Mouse (Mus musculus) heart, adult 18-20 months (tissue): ENCODE results near the gene Slc22a12. TPM values are rescaled to one million over a fixed set of nuclear protein-coding genes. Genes with fewer than 3 reads are reported as not detected.
A peak's percentile ranks its signal among the peaks of the same experiment; 100 is the strongest.

Experiments
- DNase-seq, 2 experiments: peaks; one replicate each; pipeline ENCODE4 v3.0.0; 2021 to 2022; ENCODE audit warnings: mixed read lengths in 1 of 2
- total RNA-seq, 2 experiments: library from RNA; stranded (reverse); gene quantifications; 2 replicates each; pipeline ENCODE4 v1.2.3; 2021

Gene Slc22a12
- total RNA-seq, 2 experiments from 2014 or later: 0.22 TPM; not detected in 1

DNA sequence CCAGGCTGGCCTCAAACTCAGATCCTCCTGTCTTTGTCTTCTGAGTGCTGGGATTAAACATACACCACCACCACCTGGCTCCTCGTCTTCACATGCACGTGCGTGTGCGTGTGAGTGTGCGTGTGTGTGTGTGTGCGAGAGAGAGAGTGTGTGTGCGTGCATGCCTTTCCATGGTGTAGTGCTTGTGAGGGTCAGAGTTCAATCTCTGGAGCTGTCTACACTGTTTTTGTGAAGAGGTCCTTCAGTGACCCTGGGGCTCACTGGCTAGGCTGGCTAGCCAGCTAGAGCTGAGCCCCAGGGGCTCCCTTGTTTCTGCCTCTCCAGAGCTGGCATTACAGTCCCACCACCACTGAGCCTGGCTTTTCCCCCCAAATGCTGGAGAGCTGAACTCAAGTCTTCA is 1.3 kb downstream of the Slc22a12 start:
- no peak for DNase-seq

DNA sequence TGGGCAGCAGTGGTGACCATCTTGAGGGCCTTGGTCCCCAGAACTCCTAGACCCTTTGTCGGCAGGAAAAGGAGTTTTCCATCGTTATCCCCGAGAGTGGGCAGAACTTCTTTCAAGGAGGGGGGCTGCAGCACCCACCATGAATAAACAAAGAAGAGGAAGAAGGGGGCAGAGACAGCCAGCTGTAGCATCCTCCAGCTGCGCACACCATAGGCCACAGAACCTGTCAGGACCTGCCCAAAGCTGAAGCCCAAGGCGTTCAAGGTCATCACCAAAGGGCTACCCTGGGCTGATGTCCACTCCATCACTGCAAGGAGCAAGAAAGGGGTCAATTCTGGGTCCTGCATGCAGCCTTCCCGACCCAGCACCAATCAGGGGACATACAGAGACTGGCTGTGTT is 2.6 kb downstream of the Slc22a12 start:
- DNase-seq: no peak

DNA sequence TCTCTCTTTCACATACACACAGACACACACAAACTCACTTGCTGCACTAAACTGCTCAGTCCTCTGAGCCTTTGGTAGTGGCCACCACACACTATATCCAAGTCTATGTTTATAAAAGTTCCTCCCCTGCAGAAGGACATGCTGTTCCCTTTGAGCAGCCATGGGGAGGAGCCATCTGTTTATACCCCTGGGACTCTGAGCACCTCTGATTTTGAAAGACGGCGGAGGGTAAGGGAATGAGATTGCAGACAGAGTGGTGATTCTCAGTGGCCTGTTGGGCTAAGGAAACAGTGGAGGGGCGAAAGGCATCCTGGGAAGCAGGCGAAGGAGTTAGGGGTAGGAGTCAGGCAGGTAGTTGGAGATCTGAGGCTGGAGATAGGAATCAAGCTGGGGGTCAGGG is 3.2 kb downstream of the Slc22a12 start:
- DNase-seq: peak; percentile 10 to 43

DNA sequence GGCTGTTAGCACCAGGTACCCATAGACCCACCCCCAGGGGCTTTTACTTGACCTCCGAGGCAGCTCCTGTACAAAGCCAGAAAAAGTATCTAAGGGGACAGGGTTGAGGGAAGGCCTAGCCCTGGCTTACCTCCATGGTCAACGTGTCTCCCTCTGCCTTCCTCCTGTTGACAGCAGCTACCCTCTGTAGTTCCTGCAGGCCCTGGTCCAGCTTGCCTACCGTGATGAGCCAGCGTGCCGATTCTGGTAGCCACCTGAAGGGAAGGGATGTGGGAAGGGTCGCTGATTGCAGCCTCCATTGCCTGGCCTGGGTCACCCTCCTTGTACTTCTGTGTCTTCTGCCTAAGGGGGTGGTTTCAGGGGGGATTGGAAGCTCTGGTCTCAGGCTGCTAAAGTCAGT is 4.3 kb downstream of the Slc22a12 start:
- no peak for DNase-seq

DNA sequence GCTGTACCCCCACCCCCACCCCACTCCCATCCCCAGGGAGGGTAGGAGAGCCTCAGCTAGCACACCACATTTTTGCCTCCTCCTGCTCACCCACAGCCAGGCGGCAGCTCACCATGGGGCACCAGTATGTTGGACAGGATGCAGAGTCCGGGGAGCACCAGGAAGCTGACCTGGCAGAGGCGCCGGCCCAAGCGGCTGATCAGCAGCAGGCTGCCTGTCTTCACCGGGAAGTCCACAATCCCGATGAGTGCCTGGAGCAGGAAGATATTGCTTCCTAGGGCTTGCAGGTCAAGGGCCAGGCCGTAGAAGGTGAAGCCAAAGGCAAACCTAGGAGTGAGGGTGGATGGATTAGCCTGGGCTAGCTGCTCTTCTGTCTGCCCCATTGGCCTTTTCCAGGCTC is 5.3 kb downstream of the Slc22a12 start:
- no peak for DNase-seq

DNA sequence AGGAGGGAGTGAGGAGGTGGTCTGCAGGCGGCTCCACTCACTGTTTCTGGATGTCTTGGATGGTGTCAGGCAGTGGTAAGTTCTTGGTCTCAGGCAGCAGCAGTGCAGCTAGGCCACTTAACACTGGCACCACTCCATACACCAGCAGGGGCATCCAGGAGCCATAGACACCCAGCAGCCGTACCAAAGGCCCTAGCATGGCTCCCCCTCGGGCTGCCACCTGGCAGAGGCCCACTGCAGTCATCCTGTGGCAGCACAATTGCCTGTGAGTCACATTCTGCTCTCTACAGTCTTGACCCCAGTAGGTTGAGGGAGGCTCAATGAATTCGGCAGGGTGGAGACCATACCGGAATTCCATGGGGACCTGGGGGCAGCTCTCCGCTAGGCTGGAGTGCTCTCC is 6.1 kb downstream of the Slc22a12 start:
- no peak for DNase-seq

DNA sequence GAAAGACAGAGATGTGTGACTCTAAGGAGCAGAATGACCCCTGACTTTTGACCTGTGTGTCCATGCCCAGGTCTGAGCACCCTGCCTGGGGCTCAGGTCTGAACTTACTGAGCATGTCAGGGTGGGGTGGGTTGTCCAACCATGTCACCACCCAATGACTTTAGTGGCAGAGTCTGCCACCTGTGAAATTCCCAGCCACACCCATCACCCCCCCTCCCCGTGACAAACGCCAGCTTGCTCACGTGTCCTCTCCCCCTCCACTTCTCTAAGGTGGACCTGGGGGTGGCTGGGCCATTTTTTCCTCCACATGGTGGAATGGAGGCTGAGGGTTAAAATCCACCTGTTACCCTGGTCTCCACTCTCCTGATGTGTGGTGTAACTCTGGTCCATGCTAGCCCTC is 6.6 kb downstream of the Slc22a12 start:
- DNase-seq: no peak

DNA sequence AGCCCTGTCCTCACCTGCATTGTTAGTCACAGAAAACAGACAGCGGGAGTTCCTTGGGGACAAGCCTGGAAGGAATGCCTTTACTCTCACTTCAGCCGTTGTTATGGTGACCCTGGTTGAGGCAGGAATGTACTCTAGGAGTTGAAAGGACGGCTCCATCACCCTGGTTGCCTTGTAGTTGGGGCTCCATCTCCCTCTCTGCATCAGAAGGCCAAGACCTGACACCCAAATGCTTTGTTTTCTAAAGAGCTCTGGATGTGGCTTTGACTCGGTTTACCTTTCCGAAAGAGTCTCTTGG is 8.8 kb downstream of the Slc22a12 start:
- DNase-seq: no peak

DNA sequence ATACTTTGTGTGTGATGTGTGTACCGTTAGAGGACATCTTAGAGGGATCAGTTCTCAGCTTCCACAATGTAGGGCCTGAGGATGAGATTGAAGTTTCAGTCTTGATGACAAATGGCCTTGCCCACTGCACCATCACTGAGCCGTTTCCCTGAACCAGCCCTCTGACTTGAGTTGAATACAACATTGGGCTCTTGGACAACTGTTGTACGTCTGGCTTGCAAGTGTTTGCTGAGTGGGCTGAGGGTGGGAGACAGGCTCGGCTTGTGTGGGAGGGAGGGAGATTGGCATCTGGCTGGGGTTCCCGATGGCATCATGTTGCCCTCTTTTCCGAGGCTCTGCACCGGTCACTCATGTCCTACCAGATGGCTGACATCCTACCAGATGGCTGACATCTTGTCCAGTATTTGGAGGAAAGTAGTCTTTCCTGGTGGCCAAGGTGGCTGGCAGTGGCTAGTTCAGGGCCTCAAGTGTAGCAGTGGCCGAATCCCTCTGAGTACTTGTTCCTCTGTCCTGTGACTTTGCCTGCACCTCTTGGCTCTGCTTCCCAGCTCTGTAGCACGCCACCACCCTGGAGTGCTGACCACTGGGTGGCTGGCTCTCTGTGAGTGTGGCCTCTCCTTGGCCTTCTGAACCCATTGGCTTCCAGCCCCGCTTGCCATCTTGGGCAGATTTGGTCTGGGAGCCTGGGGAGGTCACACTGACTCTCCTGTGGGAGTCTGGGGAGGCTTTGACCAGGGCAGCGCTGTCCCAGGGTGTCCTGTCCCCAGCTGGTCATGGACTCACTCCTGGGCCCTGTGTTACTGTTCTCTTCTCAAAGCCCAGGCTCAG is 9.3 kb downstream of the Slc22a12 start:
- DNase-seq: peak in 1 of 2 experiments; percentile 10

DNA sequence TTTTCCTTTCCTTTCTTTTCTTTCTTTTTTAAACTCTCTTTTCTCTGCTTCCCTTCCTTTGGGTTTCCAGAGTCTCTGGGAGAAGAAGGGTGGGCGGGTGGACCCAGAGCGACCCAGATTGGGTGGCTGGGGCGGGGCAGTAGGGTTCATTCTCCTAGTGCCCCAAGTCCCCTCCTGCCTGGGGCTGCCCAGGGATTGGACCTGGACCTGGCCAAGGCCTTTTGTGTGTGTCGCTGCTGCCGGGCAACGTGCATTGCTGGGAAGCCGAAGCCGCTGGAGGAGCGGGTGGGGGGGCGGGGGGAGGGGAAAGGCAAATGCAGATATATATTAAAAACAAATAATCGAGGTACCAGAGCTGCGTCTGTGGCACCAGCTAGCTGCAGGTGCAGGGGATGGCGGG is 10.2 kb downstream of the Slc22a12 start:
- peak; percentile 39 to 57 for DNase-seq

DNA sequence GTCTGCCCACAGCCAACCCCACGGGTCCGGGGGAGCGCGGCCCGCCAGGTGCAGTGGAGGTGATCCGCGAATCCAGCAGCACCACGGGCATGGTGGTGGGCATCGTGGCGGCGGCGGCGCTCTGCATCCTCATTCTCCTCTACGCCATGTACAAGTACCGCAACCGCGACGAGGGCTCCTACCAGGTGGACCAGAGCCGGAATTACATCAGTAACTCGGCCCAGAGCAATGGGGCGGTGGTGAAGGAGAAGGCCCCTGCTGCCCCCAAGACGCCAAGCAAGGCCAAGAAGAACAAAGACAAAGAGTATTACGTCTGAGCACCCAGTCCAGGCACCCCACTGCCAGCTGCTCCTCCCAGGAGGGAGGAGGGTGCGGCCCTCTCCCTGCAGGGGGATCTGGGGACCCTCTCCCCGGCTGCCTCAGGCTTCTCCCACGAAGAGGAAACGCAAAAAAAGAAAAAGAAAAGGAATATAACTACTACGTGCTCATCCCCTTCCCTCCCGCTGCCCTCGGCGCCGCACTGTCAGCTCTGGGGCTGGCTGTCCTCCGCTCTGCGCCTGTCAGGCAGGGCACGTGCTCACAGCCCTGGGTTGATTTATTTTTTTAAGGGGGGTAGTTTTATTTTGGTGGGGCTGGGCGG is 10.9 kb downstream of the Slc22a12 start:
- peak; percentile 53 to 66 for DNase-seq

DNA sequence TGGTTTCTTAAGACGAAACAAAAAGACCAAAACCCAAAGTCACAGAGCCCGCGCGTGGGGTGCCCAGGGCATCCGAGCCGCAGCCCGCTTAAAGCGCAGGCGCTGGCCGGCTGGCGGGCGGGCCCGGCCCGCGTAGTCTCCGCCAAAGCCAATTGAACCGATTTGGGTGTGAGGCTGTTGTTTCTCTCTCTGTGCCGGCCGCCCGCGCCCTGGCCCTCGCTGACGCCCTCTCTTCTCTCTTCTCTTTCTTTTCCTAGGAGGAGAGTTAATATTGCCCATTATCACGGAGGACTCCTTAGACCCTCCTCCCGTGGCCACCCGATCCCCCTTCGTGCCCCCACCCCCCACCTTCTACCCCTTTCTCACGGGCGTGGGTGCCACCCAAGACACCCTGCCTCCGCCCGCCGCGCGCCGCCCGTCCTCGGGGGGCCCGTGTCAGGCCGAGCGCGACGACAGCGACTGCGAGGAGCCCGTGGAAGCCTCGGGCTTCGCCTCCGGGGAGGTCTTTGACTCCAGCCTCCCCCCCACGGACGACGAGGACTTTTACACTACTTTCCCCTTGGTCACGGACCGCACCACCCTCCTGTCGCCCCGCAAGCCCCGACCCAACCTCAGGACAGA is 11.7 kb downstream of the Slc22a12 start:
- peak; percentile 59 to 74 for DNase-seq

DNA sequence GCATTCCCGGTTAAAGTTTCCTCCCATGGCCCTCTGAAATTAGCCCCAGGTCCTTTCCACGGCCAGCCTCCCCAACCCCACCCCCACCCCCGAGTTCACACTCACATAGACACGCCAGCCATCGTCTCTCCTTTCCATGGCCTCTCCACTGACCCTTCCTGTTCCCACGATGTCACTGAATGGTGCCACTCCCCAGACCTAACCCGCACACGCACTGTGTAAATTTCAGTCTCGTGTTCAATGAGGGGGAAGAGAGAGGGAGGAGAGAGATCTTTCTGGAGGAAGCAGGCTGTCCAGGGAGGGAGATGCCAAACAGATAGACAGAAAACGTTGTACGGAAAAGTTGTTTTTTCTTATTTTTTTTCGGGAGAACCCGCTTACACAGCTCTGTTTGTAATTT is 12.5 kb downstream of the Slc22a12 start:
- peak in 1 of 2 experiments; percentile 14 for DNase-seq

DNA sequence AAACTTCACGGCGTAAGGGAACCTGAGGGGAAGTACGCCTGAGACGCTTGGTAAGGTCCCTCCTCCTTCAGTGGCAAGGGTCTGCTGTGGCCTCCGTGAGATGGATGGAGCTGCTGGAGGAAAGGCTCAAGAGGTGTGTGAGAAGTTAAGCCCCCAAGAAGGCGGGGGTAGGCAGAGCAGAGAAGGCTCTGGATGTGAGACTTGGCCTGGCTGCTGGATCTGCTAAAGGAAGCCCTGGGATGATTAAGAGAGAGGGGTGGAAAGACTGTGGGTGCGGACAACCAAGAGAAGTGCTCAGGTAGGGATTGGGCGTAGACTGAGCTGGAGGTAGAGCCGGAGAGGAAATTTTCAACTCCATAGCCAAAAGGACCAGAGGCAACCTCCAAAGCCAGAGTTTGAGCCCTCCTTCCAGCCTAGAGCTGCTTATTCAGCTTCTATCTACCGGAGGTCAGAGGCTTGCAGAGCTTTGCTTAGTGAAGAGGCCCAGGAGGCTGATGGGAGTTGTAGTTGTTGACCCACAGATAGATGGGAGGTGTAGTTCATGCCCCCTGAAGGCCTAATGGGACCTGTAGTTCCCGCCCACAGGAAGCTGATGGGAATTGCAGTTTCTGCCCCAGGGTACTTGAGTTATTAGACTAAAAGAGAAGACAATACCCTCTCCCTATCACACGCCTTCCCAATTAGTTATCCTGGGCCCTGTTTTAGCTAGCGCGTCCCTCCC is 13.4 kb downstream of the Slc22a12 start:
- peak; percentile 53 to 66 for DNase-seq

DNA sequence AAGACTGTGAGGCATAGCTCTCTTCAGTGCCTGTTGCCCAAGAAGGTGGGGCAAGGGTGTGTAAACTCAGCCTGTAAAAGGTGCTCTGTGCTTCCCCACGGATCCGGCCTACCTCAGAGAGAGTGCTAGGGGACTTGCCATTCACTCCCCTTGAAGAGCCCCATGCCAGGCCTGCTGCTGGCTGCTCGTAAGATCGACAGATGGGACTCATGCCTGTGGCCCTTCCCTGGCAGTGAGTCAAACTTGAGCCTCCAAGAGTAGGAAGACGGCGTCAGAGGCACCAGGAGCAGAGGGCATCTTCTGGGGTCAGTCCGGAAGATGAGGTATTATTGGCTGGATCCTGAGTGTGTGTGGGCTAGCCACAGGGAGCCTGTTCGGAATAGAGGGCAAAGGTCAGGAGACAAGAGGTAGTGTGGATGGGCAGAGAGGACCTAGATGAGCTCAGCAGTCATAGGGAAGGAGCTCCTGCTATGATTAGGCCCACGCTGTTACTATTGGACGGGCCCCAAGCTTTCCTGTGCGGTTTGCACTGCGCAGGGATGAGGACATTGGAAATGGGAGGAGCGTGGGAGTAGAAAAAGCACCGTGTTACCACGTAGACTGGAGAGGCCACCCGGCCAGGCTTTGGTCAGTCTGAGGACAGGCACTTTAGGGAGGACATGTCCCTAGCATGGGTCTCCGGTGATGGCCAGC is 14.8 kb downstream of the Slc22a12 start:
- DNase-seq: no peak

DNA sequence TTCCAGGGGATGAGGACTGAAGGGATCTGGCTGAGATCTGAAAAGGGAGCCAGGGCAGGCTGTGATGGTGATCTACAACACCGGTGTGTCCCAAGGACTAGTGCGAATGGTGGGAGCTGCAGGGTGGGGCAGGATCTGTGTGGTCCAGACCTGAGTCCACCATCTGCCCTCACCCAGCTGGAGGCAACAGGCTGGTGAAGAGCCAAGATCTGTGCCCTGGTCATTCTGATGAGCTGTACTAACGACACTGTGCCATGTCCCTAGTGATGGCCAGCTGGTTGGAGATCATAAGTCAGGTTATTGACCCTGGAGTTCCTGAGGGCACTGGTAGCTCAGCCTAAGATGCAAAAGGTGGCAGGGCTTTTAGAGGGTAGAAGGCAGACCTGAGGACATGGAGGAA is 15.4 kb downstream of the Slc22a12 start:
- no peak for DNase-seq

DNA sequence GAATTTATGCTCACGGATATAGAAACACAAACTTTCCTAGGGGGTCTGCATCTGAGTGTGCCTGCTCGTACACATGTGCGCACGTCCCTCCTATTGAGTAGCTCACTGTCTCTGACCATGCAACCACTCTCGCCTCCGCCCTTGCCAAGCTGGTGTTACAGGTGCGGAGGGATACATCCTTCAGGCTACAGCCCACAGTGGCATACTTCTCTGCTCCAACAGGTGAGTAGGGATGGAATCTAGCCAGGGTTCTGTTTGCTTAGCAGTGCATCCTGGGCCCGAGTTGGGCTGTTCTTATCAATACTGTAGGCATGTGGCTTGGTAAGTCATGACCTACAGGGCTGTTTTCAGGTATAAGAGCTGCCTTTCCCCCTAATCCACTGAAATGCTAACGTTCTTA is 16.8 kb downstream of the Slc22a12 start:
- DNase-seq: no peak

DNA sequence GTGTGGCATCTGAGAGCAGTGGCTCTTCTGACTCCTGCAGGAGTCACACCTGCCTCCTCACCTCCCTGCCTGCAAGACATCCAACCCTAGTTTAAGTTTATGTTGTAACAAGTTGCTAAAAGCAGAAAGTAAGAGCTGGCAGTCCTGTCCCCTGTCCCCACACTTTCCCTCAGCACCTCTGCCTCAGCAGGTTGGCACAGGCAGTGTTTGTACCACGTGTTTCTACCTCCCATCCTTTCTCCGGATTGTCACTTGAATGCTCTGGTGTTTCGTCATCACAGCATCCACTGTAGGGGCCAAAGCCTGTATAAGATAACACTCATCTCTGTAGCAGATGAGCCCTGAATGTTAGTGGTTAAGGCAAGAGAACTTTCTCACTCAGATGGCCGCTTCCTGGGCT is 17.8 kb downstream of the Slc22a12 start:
- DNase-seq: no peak

DNA sequence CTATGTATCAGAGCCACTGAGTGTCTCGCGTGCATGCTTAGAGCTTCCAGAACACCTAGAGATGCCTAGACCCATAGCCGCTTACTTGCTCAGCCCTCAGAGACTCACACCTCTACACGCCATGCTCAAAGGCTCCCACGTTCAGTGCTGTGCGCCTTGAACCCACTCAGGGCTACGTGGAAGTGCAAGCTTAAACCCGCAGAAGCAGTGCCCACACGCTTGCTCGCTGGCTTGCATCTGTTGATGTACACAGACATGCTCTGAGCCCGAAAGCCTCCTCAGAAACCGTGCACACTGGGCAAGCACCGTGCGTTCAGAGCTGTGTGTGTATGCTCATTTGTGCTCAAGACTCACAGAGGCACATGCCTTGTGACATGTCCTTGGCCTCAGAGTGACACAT is 20.5 kb downstream of the Slc22a12 start:
- DNase-seq: no peak

DNA sequence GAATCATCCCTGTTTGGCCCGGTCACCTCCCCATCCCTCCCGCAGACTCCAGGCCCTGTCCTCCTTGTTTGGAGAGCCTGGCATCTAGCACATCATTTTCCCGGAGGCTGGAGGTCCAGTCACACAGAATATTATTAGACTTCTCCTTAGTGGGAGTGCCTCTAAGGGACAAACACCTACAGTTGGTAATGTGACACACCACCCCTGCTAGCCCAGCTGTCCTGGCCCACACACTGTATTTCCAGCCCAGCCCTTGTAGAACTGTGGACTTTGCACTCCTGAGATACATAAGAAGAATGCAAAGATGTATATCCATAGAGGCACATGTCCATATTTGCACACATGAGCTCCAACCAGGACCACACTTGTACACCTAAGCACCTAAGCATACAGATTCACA is 21.2 kb downstream of the Slc22a12 start:
- no peak for DNase-seq

DNA sequence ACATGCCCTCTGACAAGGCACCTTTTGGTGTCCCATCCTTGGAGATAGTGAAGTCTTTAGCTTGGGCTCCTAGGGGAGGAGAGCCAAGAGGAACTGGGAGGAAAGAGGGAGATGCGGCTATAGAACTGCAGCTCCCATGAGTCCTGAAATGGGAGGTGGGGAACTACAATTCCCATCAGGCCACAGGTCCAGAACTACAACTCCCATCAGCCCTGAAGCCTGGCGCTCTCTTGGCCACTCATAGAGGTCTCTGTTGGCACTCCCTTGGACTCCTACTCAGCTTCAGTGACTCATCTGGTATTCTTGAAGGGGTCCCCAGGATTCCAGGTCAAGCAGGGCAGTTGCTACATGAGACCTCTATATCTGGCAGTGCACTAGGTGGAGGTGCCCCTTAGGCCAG is 23.3 kb downstream of the Slc22a12 start:
- DNase-seq: no peak

DNA sequence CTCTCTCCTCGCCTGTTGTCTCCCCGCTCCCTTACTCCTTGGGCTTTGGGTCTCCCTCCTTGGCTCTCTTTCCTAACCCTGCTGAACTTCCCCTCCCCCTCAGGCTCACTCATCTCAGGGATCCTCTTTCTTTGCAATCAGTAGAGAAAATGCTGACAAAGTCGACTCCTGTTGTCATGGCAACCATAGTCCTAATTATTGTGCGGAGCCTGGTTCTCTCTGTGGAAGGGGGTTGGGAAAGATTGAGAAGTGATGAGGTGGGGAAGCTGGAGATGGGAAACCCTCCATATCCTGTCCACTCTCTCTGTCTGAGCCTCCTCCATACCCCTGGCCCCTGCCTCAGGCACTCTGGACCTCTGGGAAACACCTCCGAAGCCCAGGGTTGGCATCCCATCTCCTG is 24.2 kb downstream of the Slc22a12 start:
- DNase-seq: no peak
